Mouse (Mus musculus): ENCODE results near the gene Carmil3. TPM values are rescaled to one million over a fixed set of nuclear protein-coding genes. Genes with fewer than 3 reads are reported as not detected.

Carmil3 gene
- polyA plus RNA-seq, 2 experiments: 0.32 to 2.6 TPM

DNA sequence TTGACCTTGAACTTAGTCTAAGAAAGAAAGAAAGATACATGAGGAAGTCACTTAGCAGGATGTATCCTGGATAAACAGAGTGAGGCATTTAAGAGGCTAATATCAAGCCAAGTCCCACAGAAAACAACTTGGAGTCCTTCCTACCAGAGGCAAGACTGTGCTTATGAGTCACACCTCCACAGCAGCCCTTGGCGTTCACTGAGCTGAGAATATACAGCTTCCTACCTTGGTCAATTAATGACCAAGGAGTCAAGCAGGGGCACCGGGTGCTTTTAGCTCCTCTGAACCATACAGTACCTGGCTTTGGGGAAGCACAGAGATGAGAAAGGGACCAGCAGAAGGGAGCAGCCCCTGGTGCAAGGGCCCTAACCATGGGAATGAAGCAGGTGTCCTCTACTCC is 21.4 kb upstream of the Carmil3 start:
- H3K27ac ChIP-seq: no peak overlapping the region
- no peak for DNase-seq (ENCODE audit: low read depth in 3 of 3, low spot score in 3 of 3)
- TF ChIP-seq CTCF (IDR thresholded peaks at IDR 0.05; ENCODE audit: low read depth) (no peak), EP300 (IDR thresholded peaks at IDR 0.05; ENCODE audit: low read depth) (no peak)

DNA sequence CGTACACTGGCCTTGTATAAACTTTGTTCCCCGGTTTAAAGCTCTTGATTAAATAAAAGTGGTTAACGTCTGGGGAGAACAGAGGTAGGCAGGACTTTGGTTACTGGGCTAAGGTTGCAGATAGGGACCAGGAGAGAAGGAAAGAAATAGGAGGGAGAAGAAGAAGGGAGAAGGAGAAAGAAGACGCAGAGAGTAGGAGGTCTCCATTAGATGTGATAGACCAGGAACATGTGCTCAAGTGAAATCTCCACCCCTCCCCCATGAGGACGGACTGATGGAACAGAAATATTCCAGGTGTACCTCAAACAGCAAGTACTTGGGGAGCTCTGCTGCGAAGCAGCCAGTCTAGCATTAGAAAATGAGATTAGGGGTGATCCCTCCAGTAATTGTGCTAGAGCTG is 20.6 kb upstream of the Carmil3 start:
- Histone ChIP-seq H3K9me3 (ENCODE audit: control insufficient read depth, low read length) (no peaks in the 10 kb centered on the region), H3K36me3 (replicated peaks; ENCODE audit: control insufficient read depth, insufficient read depth, low read depth) (no peaks in the 10 kb centered on the region), H3K9ac (replicated peaks) (no peak overlapping the region), H3K27ac (no peak overlapping the region), H3K4me2 (ENCODE audit: low read depth) (no peak overlapping the region), H3K27me3 (ENCODE audit: control insufficient read depth, insufficient read depth, low read length) (no peaks in the 10 kb centered on the region), H3K4me3 (ENCODE audit: insufficient read depth in 1 of 2, low read depth in 2 of 2, low read length in 2 of 2) (no peak overlapping the region), H3K4me1 (replicated peaks; ENCODE audit: control insufficient read depth in 2 of 2, insufficient read depth in 2 of 2, low read length in 1 of 2) (peaks cover 0 to 17% of the 10 kb centered on the region in 2 experiments; a peak in 3 of 4 replicates)
- no peak for DNase-seq (ENCODE audit: low read depth in 3 of 3, low spot score in 3 of 3)
- ATAC-seq (ENCODE audit: insufficient read depth): no peak
- 72% methylated on average over 6 of the region's 6 CpGs for WGBS (ENCODE audit: insufficient replicate concordance)
- no peak for TF ChIP-seq EP300 (IDR thresholded peaks at IDR 0.05; ENCODE audit: low read depth)
- no peak for TF ChIP-seq CTCF (IDR thresholded peaks at IDR 0.05; ENCODE audit: low read depth)

More for the DNA sequence above, 21.4 kb upstream of the Carmil3 start:
- H3K27me3 ChIP-seq (ENCODE audit: control insufficient read depth, insufficient read depth, low read length): no peaks in the 10 kb centered on the region
- no peak overlapping the region for H3K4me2 ChIP-seq (ENCODE audit: low read depth)
- H3K9ac ChIP-seq (replicated peaks): no peak overlapping the region
- no peaks in the 10 kb centered on the region for H3K36me3 ChIP-seq (replicated peaks; ENCODE audit: control insufficient read depth, insufficient read depth, low read depth)
- no peak for ATAC-seq (ENCODE audit: insufficient read depth)
- no peaks in the 10 kb centered on the region for H3K9me3 ChIP-seq (ENCODE audit: control insufficient read depth, low read length)
- H3K4me1 ChIP-seq (replicated peaks; ENCODE audit: control insufficient read depth in 2 of 2, insufficient read depth in 2 of 2, low read length in 1 of 2): peaks cover 0 to 18% of the 10 kb centered on the region in 2 experiments; a peak in 3 of 4 replicates
- H3K4me3 ChIP-seq (ENCODE audit: insufficient read depth in 1 of 2, low read depth in 2 of 2, low read length in 2 of 2): no peak overlapping the region
- WGBS (ENCODE audit: insufficient replicate concordance): 56% methylated on average over 2 of the region's 2 CpGs

- WGBS (ENCODE audit: insufficient replicate concordance): 3% methylated on average over 10 of the region's 10 CpGs
- ATAC-seq (ENCODE audit: insufficient read depth) (no peak), DNase-seq (ENCODE audit: low read depth in 3 of 3, low spot score in 3 of 3) (no peak)
- H3K9me3 ChIP-seq (ENCODE audit: control insufficient read depth, low read length): no peaks in the 10 kb centered on the region
- peak overlapping the region; percentile 31 for H3K4me2 ChIP-seq (ENCODE audit: low read depth)
- no peak overlapping the region for H3K9ac ChIP-seq (replicated peaks)
- H3K36me3 ChIP-seq (replicated peaks; ENCODE audit: control insufficient read depth, insufficient read depth, low read depth): no peaks in the 10 kb centered on the region
- no peak overlapping the region for H3K27ac ChIP-seq
- H3K4me1 ChIP-seq (replicated peaks; ENCODE audit: control insufficient read depth in 2 of 2, insufficient read depth in 2 of 2, low read length in 1 of 2): peaks cover 5 to 25% of the 10 kb centered on the region in 2 experiments
- H3K4me3 ChIP-seq (ENCODE audit: insufficient read depth in 1 of 2, low read depth in 2 of 2, low read length in 2 of 2): no peak overlapping the region
- H3K27me3 ChIP-seq (ENCODE audit: control insufficient read depth, insufficient read depth, low read length): no peaks in the 10 kb centered on the region
- TF ChIP-seq EP300 (IDR thresholded peaks at IDR 0.05; ENCODE audit: low read depth): no peak
- no peak for TF ChIP-seq CTCF (IDR thresholded peaks at IDR 0.05; ENCODE audit: low read depth)
Measured at GRCm38 (mm10) chr14:55470806-55471205, 19.6 kb upstream of the Carmil3 start.

- no peak overlapping the region for H3K27ac ChIP-seq
- TF ChIP-seq CTCF (IDR thresholded peaks at IDR 0.05; ENCODE audit: low read depth) (no peak), EP300 (IDR thresholded peaks at IDR 0.05; ENCODE audit: low read depth) (no peak)
- no peaks in the 10 kb centered on the region for H3K27me3 ChIP-seq (ENCODE audit: control insufficient read depth, insufficient read depth, low read length)
- H3K36me3 ChIP-seq (replicated peaks; ENCODE audit: control insufficient read depth, insufficient read depth, low read depth): no peaks in the 10 kb centered on the region
- H3K9me3 ChIP-seq (ENCODE audit: control insufficient read depth, low read length): no peaks in the 10 kb centered on the region
- peak overlapping the region; percentile 22; the same call in 1 of the 2 replicates for H3K4me2 ChIP-seq (ENCODE audit: low read depth)
- H3K4me3 ChIP-seq (ENCODE audit: insufficient read depth in 1 of 2, low read depth in 2 of 2, low read length in 2 of 2): no peak overlapping the region
- ATAC-seq (ENCODE audit: insufficient read depth) (0 out of 2 replicates have a peak, but pooled peaks have one; percentile 12), DNase-seq (ENCODE audit: low read depth in 3 of 3, low spot score in 3 of 3) (no peak)
- no peak overlapping the region; the same call in 1 of the 2 replicates for H3K9ac ChIP-seq (replicated peaks)
- 25% methylated on average over 2 of the region's 2 CpGs for WGBS (ENCODE audit: insufficient replicate concordance)
- H3K4me1 ChIP-seq (replicated peaks; ENCODE audit: control insufficient read depth in 2 of 2, insufficient read depth in 2 of 2, low read length in 1 of 2): peaks cover 31 to 44% of the 10 kb centered on the region in 2 experiments
Measured at GRCm38 (mm10) chr14:55475654-55476053, 14.8 kb upstream of the Carmil3 start.

GRCm38 (mm10) chr14:55477421-55477820 is 13.0 kb upstream of the Carmil3 start:
- Histone ChIP-seq H3K4me2 (ENCODE audit: low read depth) (peak overlapping the region; percentile 84), H3K9ac (replicated peaks) (peak overlapping the region; percentile 23; the same call in 1 of the 2 replicates), H3K27ac (peak overlapping the region; percentile 87), H3K36me3 (replicated peaks; ENCODE audit: control insufficient read depth, insufficient read depth, low read depth) (no peaks in the 10 kb centered on the region), H3K4me1 (replicated peaks; ENCODE audit: control insufficient read depth in 2 of 2, insufficient read depth in 2 of 2, low read length in 1 of 2) (peaks cover 34 to 43% of the 10 kb centered on the region in 2 experiments), H3K9me3 (ENCODE audit: control insufficient read depth, low read length) (no peaks in the 10 kb centered on the region), H3K4me3 (ENCODE audit: insufficient read depth in 1 of 2, low read depth in 2 of 2, low read length in 2 of 2) (no peak overlapping the region; a peak in 1 of 4 replicates), H3K27me3 (ENCODE audit: control insufficient read depth, insufficient read depth, low read length) (no peaks in the 10 kb centered on the region)
- DNase-seq (ENCODE audit: low read depth in 3 of 3, low spot score in 3 of 3) (peak in 2 of 3 experiments; percentile 45 to 47), ATAC-seq (ENCODE audit: insufficient read depth) (peak; percentile 66)
- TF ChIP-seq EP300 (IDR thresholded peaks at IDR 0.05; ENCODE audit: low read depth) (peak; percentile 42; the same call in 1 of the 2 replicates), CTCF (IDR thresholded peaks at IDR 0.05; ENCODE audit: low read depth) (no peak)
- WGBS (ENCODE audit: insufficient replicate concordance): 89% methylated on average over 1 of the region's 1 CpGs
